Mouse (Mus musculus): Measurements from ENCODE around the gene Ssh1. TPM values are rescaled to one million over a fixed set of nuclear protein-coding genes. Genes with fewer than 3 reads are reported as not detected.
A peak's percentile ranks its signal among the peaks of the same experiment; 100 is the strongest.

Ssh1 gene
- polyA plus RNA-seq, 1 experiment: 10.7 TPM

DNA sequence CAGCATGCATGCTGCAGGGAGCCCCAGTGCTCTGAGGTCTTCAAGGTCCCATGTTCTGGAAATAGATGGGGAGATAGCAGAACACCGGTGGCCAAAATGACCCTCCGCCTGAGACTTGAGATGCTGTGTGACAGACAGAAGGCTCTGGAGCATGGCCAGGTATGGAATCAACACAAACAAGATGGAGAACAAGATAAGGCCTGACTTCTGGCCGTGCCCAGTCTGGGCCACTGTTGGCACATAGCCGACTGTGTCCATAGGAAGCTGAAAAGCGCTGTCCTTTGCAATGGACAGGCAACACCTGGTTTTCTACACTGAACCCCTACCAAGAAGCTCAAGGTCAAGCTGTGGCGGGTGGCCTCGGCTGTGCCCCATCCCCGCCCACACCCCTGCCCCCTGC, 19.9 kb downstream of the Ssh1 start:
- DNase-seq: no peak
- no peaks in the 10 kb centered on the region for H3K36me3 ChIP-seq (ENCODE audit: control insufficient read depth, insufficient read depth, low read length)
- H3K4me1 ChIP-seq (replicated peaks; ENCODE audit: control insufficient read depth, insufficient read depth, low read length): peaks cover 3% of the 10 kb centered on the region; the same call in 1 of the 2 replicates
- no peaks in the 10 kb centered on the region for H3K27me3 ChIP-seq (ENCODE audit: control insufficient read depth, insufficient read depth, low read length)
- WGBS: 90% methylated on average over 8 of the region's 8 CpGs
- no peak overlapping the region for H3K27ac ChIP-seq (ENCODE audit: control insufficient read depth, insufficient read depth, low read length)
- TF ChIP-seq POLR2A (IDR thresholded peaks at IDR 0.05; ENCODE audit: control insufficient read depth, extremely low read depth, insufficient read depth, low read length, poor library complexity) (no peak), CTCF (IDR thresholded peaks at IDR 0.05; ENCODE audit: borderline replicate concordance, control insufficient read depth, extremely low read depth, insufficient read depth, low read length, poor library complexity) (no peak)
- H3K4me3 ChIP-seq (ENCODE audit: control insufficient read depth, insufficient read depth, low read length): no peak overlapping the region

DNA sequence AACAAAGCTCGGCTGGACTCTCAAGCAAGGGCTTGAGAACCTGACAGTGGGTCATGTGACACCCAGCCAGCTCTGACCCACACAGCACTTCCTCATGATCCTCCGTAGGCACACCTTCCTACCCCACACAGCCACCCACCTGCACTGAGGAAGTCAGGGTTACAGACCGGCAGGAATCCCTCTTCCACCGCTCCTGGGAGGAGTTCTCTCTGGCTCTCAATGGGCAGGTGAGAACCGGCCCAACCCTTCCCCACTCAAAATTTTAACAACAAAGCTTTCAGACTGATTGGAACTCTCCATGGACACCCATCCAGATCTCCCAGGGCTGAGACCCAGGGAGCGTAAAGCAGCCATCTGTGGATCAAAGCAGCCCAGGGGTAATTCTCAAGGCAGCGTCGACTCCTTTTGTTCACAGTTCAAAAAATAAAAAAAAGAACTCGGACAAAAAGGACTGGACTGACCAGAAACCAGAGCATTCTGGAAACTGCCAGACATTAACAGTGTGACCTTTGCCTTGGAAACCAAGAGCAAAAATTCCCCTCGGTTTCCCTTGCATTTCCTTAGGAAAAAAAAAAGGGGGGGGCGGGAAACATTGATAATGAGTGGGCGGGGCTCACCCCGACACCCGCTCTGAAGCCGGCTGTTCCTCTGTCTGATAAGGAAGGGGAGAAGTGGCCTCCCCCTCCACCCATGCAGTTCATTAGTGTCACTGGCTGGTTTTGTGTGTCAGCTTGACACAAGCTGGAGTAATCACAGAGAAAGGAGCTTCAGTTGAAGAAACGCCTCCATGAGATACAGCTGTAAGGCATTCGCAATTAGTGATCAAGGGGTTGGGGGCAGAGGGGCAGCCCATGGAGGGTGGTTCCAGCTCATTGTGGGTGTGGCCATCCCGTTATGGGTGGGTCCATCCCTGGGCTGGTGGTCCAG, 20.8 kb downstream of the Ssh1 start:
- H3K36me3 ChIP-seq (ENCODE audit: control insufficient read depth, insufficient read depth, low read length): no peaks in the 10 kb centered on the region
- no peak overlapping the region for H3K4me3 ChIP-seq (ENCODE audit: control insufficient read depth, insufficient read depth, low read length)
- H3K27ac ChIP-seq (ENCODE audit: control insufficient read depth, insufficient read depth, low read length): peak overlapping the region; percentile 23; the same call in 1 of the 2 replicates
- no peak for DNase-seq
- WGBS: 85% methylated on average over 18 of the region's 18 CpGs
- H3K4me1 ChIP-seq (replicated peaks; ENCODE audit: control insufficient read depth, insufficient read depth, low read length): peaks cover 3% of the 10 kb centered on the region; the same call in 1 of the 2 replicates
- no peak for TF ChIP-seq POLR2A (IDR thresholded peaks at IDR 0.05; ENCODE audit: control insufficient read depth, extremely low read depth, insufficient read depth, low read length, poor library complexity)
- no peak for TF ChIP-seq CTCF (IDR thresholded peaks at IDR 0.05; ENCODE audit: borderline replicate concordance, control insufficient read depth, extremely low read depth, insufficient read depth, low read length, poor library complexity)
- H3K27me3 ChIP-seq (ENCODE audit: control insufficient read depth, insufficient read depth, low read length): no peaks in the 10 kb centered on the region

DNA sequence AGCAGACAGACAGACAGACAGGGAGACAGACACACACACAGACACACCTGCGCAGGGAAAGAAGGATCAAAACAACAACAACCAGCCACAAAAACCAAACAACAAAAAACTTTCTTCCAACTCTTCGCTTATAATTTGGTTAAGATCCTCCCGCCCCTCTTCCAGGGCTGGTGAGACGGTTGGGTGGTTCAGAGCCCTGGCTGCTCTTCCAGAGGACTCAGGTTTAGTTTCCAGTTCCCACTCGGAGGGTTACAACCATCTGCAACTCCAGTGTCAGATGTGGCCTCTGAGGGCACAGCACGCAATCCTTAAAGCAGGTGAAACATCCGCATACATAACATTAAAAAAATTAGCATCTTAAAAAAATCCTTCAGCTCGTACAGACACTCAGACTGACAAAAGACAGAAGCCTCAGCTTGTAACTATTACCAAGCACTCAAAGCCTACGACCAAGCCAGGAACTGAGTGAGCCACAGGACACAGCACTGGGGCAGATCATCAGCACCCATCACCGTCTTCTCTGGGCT, 22.2 kb downstream of the Ssh1 start:
- WGBS: 87% methylated on average over 10 of the region's 10 CpGs
- no peaks in the 10 kb centered on the region for H3K27me3 ChIP-seq (ENCODE audit: control insufficient read depth, insufficient read depth, low read length)
- no peak overlapping the region for H3K27ac ChIP-seq (ENCODE audit: control insufficient read depth, insufficient read depth, low read length)
- no peaks in the 10 kb centered on the region for H3K36me3 ChIP-seq (ENCODE audit: control insufficient read depth, insufficient read depth, low read length)
- no peak overlapping the region for H3K4me3 ChIP-seq (ENCODE audit: control insufficient read depth, insufficient read depth, low read length)
- TF ChIP-seq POLR2A (IDR thresholded peaks at IDR 0.05; ENCODE audit: control insufficient read depth, extremely low read depth, insufficient read depth, low read length, poor library complexity) (no peak), CTCF (IDR thresholded peaks at IDR 0.05; ENCODE audit: borderline replicate concordance, control insufficient read depth, extremely low read depth, insufficient read depth, low read length, poor library complexity) (no peak)
- DNase-seq: no peak
- H3K4me1 ChIP-seq (replicated peaks; ENCODE audit: control insufficient read depth, insufficient read depth, low read length): peaks cover 3% of the 10 kb centered on the region; the same call in 1 of the 2 replicates

DNA sequence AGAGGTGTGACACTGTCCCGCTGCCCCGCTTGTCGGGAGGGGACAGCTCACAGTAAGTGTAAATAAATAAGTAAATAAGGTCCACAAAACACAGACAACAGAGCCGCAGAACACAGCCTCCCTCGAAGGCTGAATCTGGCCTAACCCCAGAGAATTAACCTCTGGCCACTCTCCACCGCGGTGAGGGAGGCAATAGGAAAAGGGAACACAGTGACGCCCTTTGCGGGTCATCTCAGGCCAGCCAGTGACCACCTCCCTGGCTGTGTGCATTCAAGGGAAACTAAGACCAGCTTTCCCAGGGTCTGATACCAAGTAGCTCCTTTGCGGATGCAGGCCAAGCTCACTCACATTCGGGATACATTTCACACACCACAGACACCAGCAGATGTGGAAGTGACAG, 25.3 kb downstream of the Ssh1 start:
- H3K36me3 ChIP-seq (ENCODE audit: control insufficient read depth, insufficient read depth, low read length): no peaks in the 10 kb centered on the region
- no peak for DNase-seq
- H3K4me1 ChIP-seq (replicated peaks; ENCODE audit: control insufficient read depth, insufficient read depth, low read length): no peaks in the 10 kb centered on the region
- WGBS: 93% methylated on average over 11 of the region's 11 CpGs
- no peak overlapping the region for H3K4me3 ChIP-seq (ENCODE audit: control insufficient read depth, insufficient read depth, low read length)
- TF ChIP-seq POLR2A (IDR thresholded peaks at IDR 0.05; ENCODE audit: control insufficient read depth, extremely low read depth, insufficient read depth, low read length, poor library complexity) (no peak), CTCF (IDR thresholded peaks at IDR 0.05; ENCODE audit: borderline replicate concordance, control insufficient read depth, extremely low read depth, insufficient read depth, low read length, poor library complexity) (no peak)
- H3K27me3 ChIP-seq (ENCODE audit: control insufficient read depth, insufficient read depth, low read length): no peaks in the 10 kb centered on the region
- H3K27ac ChIP-seq (ENCODE audit: control insufficient read depth, insufficient read depth, low read length): no peak overlapping the region

DNA sequence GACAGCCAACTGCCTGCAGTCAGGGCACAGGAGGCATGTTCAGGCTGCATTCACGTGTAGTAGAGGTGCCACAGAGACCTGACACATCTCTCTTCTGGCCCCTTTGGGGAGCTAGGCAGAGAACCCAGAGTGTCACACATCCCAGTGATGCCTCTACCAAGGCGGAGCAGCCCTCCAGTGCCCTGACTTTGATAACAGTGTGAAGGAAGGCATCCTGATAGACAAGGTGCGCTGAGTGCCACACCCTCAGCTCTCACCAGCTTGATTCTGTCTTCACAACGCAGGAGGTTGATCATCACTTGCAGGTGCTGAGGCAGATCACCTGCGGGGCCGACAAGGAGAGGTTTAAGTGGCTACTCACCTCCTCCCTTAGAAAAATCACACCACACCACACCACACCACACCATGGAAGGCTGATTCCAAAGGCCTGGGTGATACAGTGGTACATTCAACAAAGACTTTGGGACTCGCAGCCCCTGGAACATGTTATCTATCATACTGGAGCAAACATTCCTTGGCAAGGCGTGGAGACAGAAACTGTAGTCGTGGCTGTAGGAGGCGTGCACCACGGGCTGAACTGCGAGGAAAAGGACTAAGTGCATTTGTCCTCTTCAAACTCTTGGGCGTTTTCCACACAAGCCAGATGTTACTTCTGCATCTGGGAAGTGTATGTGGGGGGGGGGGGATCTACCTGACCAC, 27.1 kb downstream of the Ssh1 start:
- DNase-seq: no peak
- 93% methylated on average over 13 of the region's 13 CpGs for WGBS
- Histone ChIP-seq H3K4me3 (ENCODE audit: control insufficient read depth, insufficient read depth, low read length) (no peak overlapping the region), H3K27me3 (ENCODE audit: control insufficient read depth, insufficient read depth, low read length) (no peaks in the 10 kb centered on the region), H3K4me1 (replicated peaks; ENCODE audit: control insufficient read depth, insufficient read depth, low read length) (no peaks in the 10 kb centered on the region), H3K27ac (ENCODE audit: control insufficient read depth, insufficient read depth, low read length) (no peak overlapping the region), H3K36me3 (ENCODE audit: control insufficient read depth, insufficient read depth, low read length) (no peaks in the 10 kb centered on the region)
- no peak for TF ChIP-seq POLR2A (IDR thresholded peaks at IDR 0.05; ENCODE audit: control insufficient read depth, extremely low read depth, insufficient read depth, low read length, poor library complexity)
- no peak for TF ChIP-seq CTCF (IDR thresholded peaks at IDR 0.05; ENCODE audit: borderline replicate concordance, control insufficient read depth, extremely low read depth, insufficient read depth, low read length, poor library complexity)

DNA sequence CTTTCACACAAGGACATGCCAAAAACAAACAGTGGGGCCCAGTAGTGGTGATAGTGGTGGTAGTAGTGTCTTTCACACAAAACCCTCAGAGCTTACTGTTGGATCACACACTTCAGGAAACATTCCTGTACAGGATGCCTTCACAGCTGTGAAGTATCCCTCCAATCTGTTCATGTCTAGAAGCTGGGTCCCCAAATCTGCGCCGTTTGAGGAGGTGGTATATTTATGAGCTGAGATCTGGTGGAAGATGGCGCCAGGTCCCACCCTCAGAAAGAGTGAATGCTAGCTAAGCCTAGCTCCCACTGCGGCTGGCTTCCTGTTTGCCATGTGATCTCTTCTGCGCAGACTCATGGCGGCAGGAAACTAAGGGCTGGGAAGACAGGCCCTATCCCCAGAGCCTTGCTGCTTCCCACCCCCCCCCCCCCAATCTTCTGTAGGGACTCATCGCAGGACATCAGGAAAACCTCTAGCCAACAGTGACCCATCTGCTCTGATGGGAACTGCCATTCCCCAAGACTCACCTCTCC, 28.0 kb downstream of the Ssh1 start:
- Histone ChIP-seq H3K4me3 (ENCODE audit: control insufficient read depth, insufficient read depth, low read length) (no peak overlapping the region), H3K36me3 (ENCODE audit: control insufficient read depth, insufficient read depth, low read length) (no peaks in the 10 kb centered on the region), H3K27ac (ENCODE audit: control insufficient read depth, insufficient read depth, low read length) (no peak overlapping the region), H3K4me1 (replicated peaks; ENCODE audit: control insufficient read depth, insufficient read depth, low read length) (no peaks in the 10 kb centered on the region), H3K27me3 (ENCODE audit: control insufficient read depth, insufficient read depth, low read length) (no peaks in the 10 kb centered on the region)
- DNase-seq: no peak
- WGBS: 96% methylated on average over 7 of the region's 7 CpGs
- TF ChIP-seq POLR2A (IDR thresholded peaks at IDR 0.05; ENCODE audit: control insufficient read depth, extremely low read depth, insufficient read depth, low read length, poor library complexity) (no peak), CTCF (IDR thresholded peaks at IDR 0.05; ENCODE audit: borderline replicate concordance, control insufficient read depth, extremely low read depth, insufficient read depth, low read length, poor library complexity) (no peak)

Measured in thymus, adult 2 months (tissue).